Mouse (Mus musculus) layer of hippocampus, adult 2 months (tissue): ENCODE data around the gene Numbl. TPM values are rescaled to one million over a fixed set of nuclear protein-coding genes. Genes with fewer than 3 reads are reported as not detected.
A peak's percentile ranks its signal among the peaks of the same experiment; 100 is the strongest.
"Not testable (repeated sequence)": the region's sequence is repeated elsewhere in the genome, so short reads cannot be mapped to it uniquely, and the experiment has no call there.

Experiments
- DNase-seq, 2 experiments: peaks; one replicate each; pipeline ENCODE4 v3.0.0; 2022; ENCODE audit warnings: low spot score in 2 of 2
- H3K27ac ChIP-seq: fragments of 200-600 bp; 2 replicates; pipeline ENCODE4 v1.8.1; 2022
- H3K4me3 ChIP-seq: fragments of 200-600 bp; 2 replicates; pipeline ENCODE4 v1.8.1; 2022; ENCODE audit warnings: mild to moderate bottlenecking
- CTCF ChIP-seq: fragments of 200-600 bp; conservative IDR thresholded peaks from 2 replicates; pipeline ENCODE4 v1.8.1; 2022; ENCODE audit warnings: antibody characterized with exemption, mild to moderate bottlenecking, moderate library complexity
- total RNA-seq, 2 experiments: library from RNA; stranded (reverse); gene quantifications; 2 replicates each; pipeline ENCODE4 v1.2.3; 2021

Numbl gene
- total RNA-seq, 2 experiments from 2014 or later = 135 to 148 TPM

- no peak for TF ChIP-seq CTCF
- Histone ChIP-seq H3K4me3 (no peak overlapping the region), H3K27ac (peak overlapping the region; percentile 90)
- peak; percentile 67 to 85 for DNase-seq
Observed at GRCm38 (mm10) chr7:27231693-27232331, 26.4 kb upstream of the Numbl start.

GRCm38 (mm10) chr7:27232781-27233281 lies 25.4 kb upstream of the Numbl start, which contains the start of gene Coq8b:
Gene Coq8b, plus strand, starts transcription at chr7:27233023.
- H3K27ac ChIP-seq = peak within 1 kb of the TSS; percentile 90
- peak; percentile 88 to 95 for DNase-seq
- H3K4me3 ChIP-seq = peak within 1 kb of the TSS; percentile 72
- peak; percentile 45 for TF ChIP-seq CTCF

GRCm38 (mm10) chr7:27233300-27233699 lies 24.9 kb upstream of the Numbl start:
- TF ChIP-seq CTCF = no peak
- Histone ChIP-seq H3K27ac (peak overlapping the region; percentile 90), H3K4me3 (peak overlapping the region; percentile 72)
- no peak for DNase-seq

- TF ChIP-seq CTCF = no peak
- no peak overlapping the region for H3K27ac ChIP-seq
- no peak overlapping the region for H3K4me3 ChIP-seq
- no peak for DNase-seq
Observed at GRCm38 (mm10) chr7:27235726-27236125, 22.5 kb upstream of the Numbl start.

DNA sequence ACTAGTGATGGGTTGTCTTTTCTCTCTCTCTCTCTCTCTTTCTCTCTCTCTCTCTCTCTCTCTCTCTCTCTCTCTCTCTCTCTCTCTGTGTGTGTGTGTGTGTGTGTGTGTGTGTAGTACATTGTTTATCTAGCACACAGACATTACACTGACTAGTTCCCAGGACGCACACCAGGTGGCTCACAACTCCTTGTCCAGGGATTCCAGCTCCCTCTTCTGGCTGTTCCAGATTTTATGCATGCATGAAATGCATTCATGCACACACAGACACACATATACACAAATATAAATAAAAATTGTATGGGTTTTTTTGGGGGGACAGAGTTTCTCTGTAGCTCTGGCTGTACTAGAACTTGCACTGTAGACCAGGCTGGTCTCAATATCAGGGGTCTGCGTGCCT lies 20.7 kb upstream of the Numbl start:
- Histone ChIP-seq H3K4me3 (no peak overlapping the region), H3K27ac (no peak overlapping the region)
- peak; percentile 33; the same call in 1 of the 2 replicates for TF ChIP-seq CTCF
- DNase-seq = no peak

GRCm38 (mm10) chr7:27238568-27238967 lies 19.7 kb upstream of the Numbl start:
- H3K27ac ChIP-seq = no peak overlapping the region
- TF ChIP-seq CTCF = no peak
- no peak for DNase-seq
- no peak overlapping the region for H3K4me3 ChIP-seq

DNA sequence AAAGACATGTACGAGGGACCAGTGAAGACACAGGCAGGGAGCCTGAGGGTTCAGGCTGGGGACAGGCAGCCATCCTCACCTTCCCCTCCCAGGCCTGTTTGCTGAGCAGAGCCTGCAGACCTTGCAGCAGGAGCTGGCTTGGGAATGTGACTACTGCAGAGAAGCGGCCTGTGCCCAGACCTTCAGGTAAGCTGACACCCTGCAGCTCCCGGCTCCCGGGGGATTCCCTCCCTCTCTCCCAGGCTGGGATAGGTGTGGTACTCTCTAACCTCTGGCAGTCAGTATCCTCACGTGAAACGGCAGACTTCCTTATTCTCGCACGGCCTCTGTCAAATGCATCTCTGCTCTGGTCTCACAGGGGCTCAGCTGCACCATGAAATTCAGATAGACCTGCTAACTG lies 15.0 kb upstream of the Numbl start:
- TF ChIP-seq CTCF = no peak
- H3K27ac ChIP-seq = no peak overlapping the region
- DNase-seq = no peak
- no peak overlapping the region for H3K4me3 ChIP-seq

GRCm38 (mm10) chr7:27244088-27244487 lies 14.1 kb upstream of the Numbl start:
- peak; percentile 70 for TF ChIP-seq CTCF
- not testable (repeated sequence) for DNase-seq, H3K4me3 ChIP-seq, H3K27ac ChIP-seq

DNA sequence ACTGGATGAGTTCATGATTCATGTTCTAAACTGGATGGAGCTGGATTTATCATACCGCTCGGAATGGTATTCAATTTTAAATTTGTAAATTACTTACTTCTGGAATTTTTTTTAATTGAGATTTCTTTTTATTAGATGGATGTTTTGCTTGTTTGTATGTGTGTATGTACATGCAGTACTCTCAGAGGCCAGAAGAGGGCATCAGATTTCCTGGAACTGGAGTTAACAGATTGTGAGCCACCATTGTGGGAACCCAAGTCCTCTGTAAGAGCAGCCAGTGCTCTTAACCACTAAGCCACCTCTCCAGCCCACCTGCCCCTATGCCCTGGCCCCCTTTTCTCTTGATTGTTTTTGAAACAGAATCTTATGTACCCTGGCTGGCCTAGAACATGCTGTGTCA lies 9.1 kb upstream of the Numbl start:
- no peak for DNase-seq
- Histone ChIP-seq H3K4me3 (no peak overlapping the region), H3K27ac (no peak overlapping the region)
- TF ChIP-seq CTCF = peak; percentile 73

GRCm38 (mm10) chr7:27249928-27250327 lies 8.3 kb upstream of the Numbl start:
- TF ChIP-seq CTCF = no peak
- H3K27ac ChIP-seq = no peak overlapping the region
- H3K4me3 ChIP-seq = no peak overlapping the region
- DNase-seq = no peak

- Histone ChIP-seq H3K4me3 (no peak overlapping the region), H3K27ac (no peak overlapping the region)
- no peak for TF ChIP-seq CTCF
- DNase-seq = no peak
Observed at GRCm38 (mm10) chr7:27251946-27252345, 6.3 kb upstream of the Numbl start.

DNA sequence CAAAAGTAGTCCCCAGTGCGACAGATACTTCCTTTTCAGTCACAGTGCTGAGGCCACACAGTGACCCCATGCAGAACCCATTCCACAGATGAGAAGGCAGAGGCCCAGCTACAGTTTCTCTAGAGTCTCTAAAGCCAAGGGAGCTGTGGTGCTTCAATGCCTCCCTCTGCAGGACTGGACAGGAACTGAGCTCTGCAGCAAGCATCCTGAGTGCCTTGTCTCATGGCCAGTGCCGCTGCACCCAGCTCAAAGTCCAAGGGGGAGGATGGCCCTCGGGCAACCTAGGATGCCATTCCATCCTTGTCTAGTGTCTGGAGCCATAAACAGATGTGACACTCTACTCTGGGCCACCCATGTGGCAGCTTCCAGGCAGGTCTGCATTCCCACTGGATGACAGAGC lies 2.5 kb upstream of the Numbl start:
- Histone ChIP-seq H3K27ac (peak overlapping the region; percentile 95; the same call in 1 of the 2 replicates), H3K4me3 (no peak overlapping the region)
- DNase-seq = no peak
- peak; percentile 75 for TF ChIP-seq CTCF

GRCm38 (mm10) chr7:27257046-27257851 lies 984 bp upstream of the Numbl start:
- peak; percentile 58 to 75 for DNase-seq
- Histone ChIP-seq H3K27ac (peak overlapping the region; percentile 95), H3K4me3 (peak overlapping the region; percentile 10; the same call in 1 of the 2 replicates)
- no peak for TF ChIP-seq CTCF
